Mouse (Mus musculus) hindbrain, embryonic 14.5 days (tissue): ENCODE measurements at regions not wholly inside any gene's neighbourhood (a gene's known extent, or its start where the extent isn't known, plus 50 kb on each side); places are given as distances from the start of the nearest gene placed in this dataset.

ENCODE experiments used
- ATAC-seq: fragments of 200-750 bp; cut with Nextera tagmentation; 2 replicates; pipeline ENCODE4 v1.8.0; 2017; ENCODE audit warnings: moderate number of reproducible peaks, mild to moderate bottlenecking, moderate TSS enrichment, moderate library complexity; ENCODE audit not compliant: low FRiP score
- DNase-seq: peaks from one replicate; pipeline ENCODE4 v3.0.0-alpha.2; 2015; ENCODE audit warnings: low spot score
- H3K27ac ChIP-seq: fragments of 300-500 bp; sonication (generic); 2 replicates; pipeline ENCODE4 v1.5.1; 2014; ENCODE audit warnings: mild to moderate bottlenecking, moderate library complexity
- H3K27me3 ChIP-seq: fragments of 300-500 bp; sonication (generic); 2 replicates; pipeline ENCODE4 v1.6.1; 2014; ENCODE audit warnings: mild to moderate bottlenecking, low read length, mixed read lengths; ENCODE audit not compliant: control insufficient read depth, insufficient read depth
- H3K36me3 ChIP-seq: fragments of 300-500 bp; sonication (generic); replicated peaks from 2 replicates; pipeline ENCODE4 v1.6.1; 2014; ENCODE audit not compliant: control insufficient read depth, insufficient read depth
- H3K4me1 ChIP-seq: fragments of 300-500 bp; sonication (generic); replicated peaks from 2 replicates; pipeline ENCODE4 v1.6.1; 2014; ENCODE audit warnings: antibody characterized with exemption, low read length, mixed read lengths; ENCODE audit not compliant: control insufficient read depth, insufficient read depth
- H3K4me2 ChIP-seq: fragments of 300-500 bp; sonication (generic); replicated peaks from 2 replicates; pipeline ENCODE4 v1.6.1; 2014; ENCODE audit warnings: mild to moderate bottlenecking, moderate library complexity
- H3K4me3 ChIP-seq: fragments of 300-500 bp; sonication (generic); replicated peaks from 2 replicates; pipeline ENCODE4 v1.5.1; 2014; ENCODE audit warnings: mild to moderate bottlenecking, low read length
- H3K9ac ChIP-seq: fragments of 300-500 bp; sonication (generic); 2 replicates; pipeline ENCODE4 v1.6.1; 2014
- H3K9me3 ChIP-seq: fragments of 300-500 bp; sonication (generic); 2 replicates; pipeline ENCODE4 v1.6.1; 2016; ENCODE audit warnings: low read length; ENCODE audit not compliant: control insufficient read depth
- WGBS: fragments of 180-500 bp; shearing (Covaris S2); extraction: QIAGEN DNeasy Blood & Tissue Kit; methylation state at CpG from one replicate; pipeline ENCODE4 v1.1.7; 2014; 5-methylcytosine and 5-hydroxymethylcytosine counted together

DNA sequence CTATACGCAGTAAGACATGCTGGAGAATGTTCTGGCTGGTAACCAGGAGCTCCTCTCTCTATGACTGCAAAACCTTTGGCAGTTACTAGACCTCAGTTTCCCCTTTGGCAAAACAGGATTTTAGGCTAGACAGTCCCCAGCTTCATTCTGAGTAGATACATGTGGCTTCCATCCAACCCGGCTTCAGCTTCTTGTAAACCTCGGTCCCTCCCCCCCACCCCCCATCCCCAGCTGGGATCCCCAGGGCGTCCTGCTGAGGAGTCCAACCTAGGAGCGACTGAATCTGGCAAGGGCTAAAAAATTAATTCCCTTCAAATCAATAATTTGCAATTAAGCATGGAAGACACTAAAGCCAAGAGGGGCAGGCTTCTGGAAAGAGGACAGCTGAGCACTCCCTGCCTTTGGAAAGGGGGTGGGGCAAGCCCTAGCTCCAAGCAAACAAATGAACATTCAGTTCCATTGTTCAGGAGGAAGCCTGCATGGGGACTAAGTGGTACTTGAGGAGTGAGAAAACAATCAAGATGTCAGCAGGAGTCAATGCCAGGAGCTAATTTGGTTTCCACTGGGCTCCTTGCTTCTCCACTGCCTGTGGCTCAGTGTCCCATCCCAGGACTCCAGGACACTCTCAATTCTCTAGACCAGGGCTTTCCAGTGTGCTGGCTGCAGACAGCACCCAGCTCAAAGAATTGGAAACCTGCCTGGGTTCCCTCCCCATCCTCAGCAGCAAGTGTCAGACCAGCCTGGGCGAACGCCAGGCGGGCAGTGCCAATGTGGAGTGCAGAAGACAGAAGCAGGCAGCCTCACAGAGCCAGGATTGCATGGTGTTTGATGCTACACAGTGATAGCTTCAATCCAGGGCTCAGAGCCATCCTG lies 1528.0 kb upstream of the Gulo start:
- H3K27me3 ChIP-seq: no peaks in the 10 kb centered on the region
- H3K4me2 ChIP-seq: no peak overlapping the region
- H3K4me3 ChIP-seq: no peak overlapping the region
- WGBS: 16% methylated on average over 8 of the region's 8 CpGs
- peak; percentile 79 for ATAC-seq
- H3K4me1 ChIP-seq: peaks cover 17% of the 10 kb centered on the region
- peak overlapping the region; percentile 66 for H3K27ac ChIP-seq
- DNase-seq: peak; percentile 63
- no peaks in the 10 kb centered on the region for H3K9me3 ChIP-seq
- no peaks in the 10 kb centered on the region for H3K36me3 ChIP-seq
- H3K9ac ChIP-seq: no peak overlapping the region

DNA sequence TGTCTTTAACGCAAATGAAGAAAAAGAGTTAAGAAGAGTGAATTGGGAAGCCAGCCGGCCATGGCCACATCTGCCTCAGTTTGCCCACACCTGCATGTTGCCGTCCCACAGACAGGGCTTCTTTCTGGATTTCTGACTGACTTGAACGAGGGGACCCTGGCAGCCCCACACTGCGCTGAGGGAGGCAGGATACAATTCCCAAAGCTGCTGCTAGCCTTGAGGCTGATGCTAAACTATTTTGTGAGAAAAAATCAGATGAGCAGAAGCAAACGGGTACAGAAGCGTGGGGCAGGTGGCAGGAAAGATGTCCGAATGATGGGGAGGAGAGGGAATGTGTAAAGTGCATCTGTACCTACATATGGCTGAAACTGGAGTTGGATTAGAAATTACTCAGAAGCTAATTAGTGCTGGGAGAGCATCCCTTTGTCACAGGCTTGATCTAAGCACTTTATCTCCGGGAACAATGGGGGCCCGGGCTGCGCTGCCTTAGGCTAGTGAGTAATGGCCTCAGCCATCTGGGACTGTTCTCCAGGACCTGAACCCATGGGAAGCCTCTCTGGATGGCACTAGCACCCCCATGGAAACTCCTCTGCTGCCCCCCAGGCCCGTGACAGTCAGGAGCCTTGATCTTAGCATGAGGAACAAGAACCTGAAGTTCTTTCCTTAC lies 1497.9 kb upstream of the Gulo start:
- no peaks in the 10 kb centered on the region for H3K9me3 ChIP-seq
- no peak for ATAC-seq
- DNase-seq: no peak
- no peak overlapping the region for H3K4me3 ChIP-seq
- no peaks in the 10 kb centered on the region for H3K4me1 ChIP-seq
- no peak overlapping the region for H3K4me2 ChIP-seq
- 51% methylated on average over 12 of the region's 12 CpGs for WGBS
- no peaks in the 10 kb centered on the region for H3K36me3 ChIP-seq
- H3K27me3 ChIP-seq: no peaks in the 10 kb centered on the region
- no peak overlapping the region for H3K27ac ChIP-seq
- H3K9ac ChIP-seq: no peak overlapping the region

DNA sequence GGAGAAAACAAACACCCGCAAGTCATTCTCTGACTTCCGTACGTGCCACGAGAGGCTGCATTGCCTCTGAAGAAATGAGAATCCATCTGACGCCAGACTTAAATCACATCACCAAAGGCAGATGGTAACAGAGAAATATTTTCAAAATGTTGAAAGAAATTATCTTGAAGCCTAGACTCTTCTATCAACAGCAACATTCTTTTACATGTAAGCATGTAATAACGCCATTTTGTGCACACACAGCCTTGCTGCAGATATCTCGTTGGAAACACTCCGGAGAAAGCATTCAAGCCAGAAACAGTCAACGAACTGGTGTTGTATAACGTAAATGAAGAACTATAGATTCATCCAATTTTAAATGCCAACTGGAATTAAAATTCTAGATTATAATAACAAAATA lies 1483.1 kb upstream of the Gulo start:
- no peak for DNase-seq
- no peak overlapping the region for H3K27ac ChIP-seq
- H3K4me1 ChIP-seq: no peaks in the 10 kb centered on the region
- no peak overlapping the region for H3K4me2 ChIP-seq
- no peak overlapping the region for H3K4me3 ChIP-seq
- H3K9ac ChIP-seq: no peak overlapping the region
- no peaks in the 10 kb centered on the region for H3K9me3 ChIP-seq
- WGBS: 91% methylated on average over 10 of the region's 10 CpGs
- H3K27me3 ChIP-seq: no peaks in the 10 kb centered on the region
- H3K36me3 ChIP-seq: no peaks in the 10 kb centered on the region
- ATAC-seq: no peak

GRCm38 (mm10) chr14:67486676-67487075 lies 1477.7 kb upstream of the Gulo start:
- Histone ChIP-seq H3K4me1 (0 out of 2 replicates have a peak, but pooled peaks cover 4% of the 10 kb centered on the region), H3K9ac (no peak overlapping the region), H3K4me3 (no peak overlapping the region), H3K27me3 (no peaks in the 10 kb centered on the region), H3K27ac (no peak overlapping the region), H3K4me2 (no peak overlapping the region), H3K9me3 (no peaks in the 10 kb centered on the region), H3K36me3 (no peaks in the 10 kb centered on the region)
- ATAC-seq (no peak), DNase-seq (no peak)
- WGBS: 13% methylated on average over 10 of the region's 10 CpGs

DNA sequence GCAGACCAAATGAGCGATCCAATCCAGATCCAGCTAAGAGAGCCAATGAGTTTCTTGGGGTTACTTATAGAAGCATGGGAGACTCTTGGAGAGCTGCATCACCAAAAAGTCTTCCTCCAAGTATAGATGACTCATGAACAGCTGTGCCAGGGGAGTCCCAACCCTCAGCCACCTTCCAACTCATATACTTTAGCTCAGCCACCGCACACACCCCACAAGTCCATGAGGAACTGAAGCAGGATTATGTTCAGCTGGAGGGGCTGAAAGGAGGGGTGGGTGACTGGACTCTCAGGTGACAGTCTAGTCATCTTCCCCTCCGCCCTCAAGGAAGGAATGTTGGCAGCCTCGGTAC lies 1476.4 kb upstream of the Gulo start:
- no peak overlapping the region for H3K4me2 ChIP-seq
- H3K4me3 ChIP-seq: no peak overlapping the region
- H3K36me3 ChIP-seq: no peaks in the 10 kb centered on the region
- H3K27me3 ChIP-seq: no peaks in the 10 kb centered on the region
- ATAC-seq (no peak), DNase-seq (no peak)
- 0 out of 2 replicates have a peak, but pooled peaks cover 4% of the 10 kb centered on the region for H3K4me1 ChIP-seq
- no peak overlapping the region for H3K27ac ChIP-seq
- H3K9me3 ChIP-seq: no peaks in the 10 kb centered on the region
- H3K9ac ChIP-seq: no peak overlapping the region
- 100% methylated on average over 4 of the region's 4 CpGs for WGBS

- Histone ChIP-seq H3K4me1 (0 out of 2 replicates have a peak, but pooled peaks cover 4% of the 10 kb centered on the region), H3K9me3 (no peaks in the 10 kb centered on the region), H3K4me3 (no peak overlapping the region), H3K27me3 (no peaks in the 10 kb centered on the region), H3K27ac (no peak overlapping the region), H3K9ac (no peak overlapping the region), H3K4me2 (no peak overlapping the region), H3K36me3 (no peaks in the 10 kb centered on the region)
- no peak for DNase-seq
- WGBS: 61% methylated on average over 19 of the region's 19 CpGs
- ATAC-seq: no peak
These were observed 1475.8 kb upstream of the Gulo start for GRCm38 (mm10) chr14:67484533-67485448.
